Comparison of ENCODE assay signal across 8 mouse cellular contexts in genomic region chr11:94276869-94277337, GRCm38 (mm10). TPM values are rescaled to one million over a fixed set of nuclear protein-coding genes. Genes with fewer than 3 reads are reported as not detected.
DNase-seq lines count a peak whose midpoint lies in the region; ATAC-seq and TF ChIP-seq lines count a peak whose summit lies in the region.

No protein-coding gene starts in this region.

- H3K36me3 ChIP-seq in MEL (ENCODE audit: control insufficient read depth in 1 of 2, insufficient read depth in 2 of 2, low read length in 2 of 2): peaks cover 0 to 6% of the 10 kb centered on the region in 2 experiments; a peak in 2 of 4 replicates
- H3K36me3 ChIP-seq in lung, embryonic 16.5 days (ENCODE audit: control insufficient read depth, insufficient read depth, low read length): no peaks in the 10 kb centered on the region

- H3K79me2 ChIP-seq in MEL (ENCODE audit: control insufficient read depth, insufficient read depth, low read length, poor library complexity): no peaks in the 10 kb centered on the region

- no peaks in the 10 kb centered on the region for H3K9me3 ChIP-seq in MEL (replicated peaks; ENCODE audit: insufficient read depth, low read length)
- H3K9me3 ChIP-seq in lung, embryonic 16.5 days (ENCODE audit: control insufficient read depth, low read length): no peaks in the 10 kb centered on the region

- TF ChIP-seq EP300 in MEL (IDR thresholded peaks at IDR 0.05; ENCODE audit: low read depth in 1 of 2, low read length in 2 of 2): no peak

- peak overlapping the region; percentile 56 to 83 for H3K4me3 ChIP-seq in MEL (ENCODE audit: control insufficient read depth in 1 of 2, insufficient read depth in 1 of 2, low read depth in 2 of 2, low read length in 2 of 2)
- peak overlapping the region; percentile 54 for H3K4me3 ChIP-seq in cerebellum, adult 2 months (replicated peaks; ENCODE audit: insufficient read depth, low read depth, low read length)
- peak overlapping the region; percentile 48 for H3K4me3 ChIP-seq in lung, embryonic 16.5 days (ENCODE audit: low read length)

- WGBS in cerebellum, adult 2 months: 7% methylated on average over 20 of the region's 20 CpGs
- WGBS in lung, embryonic 16.5 days: 8% methylated on average over 20 of the region's 20 CpGs

- DNase-seq in MEL (ENCODE audit: low read depth, low spot score): peak; percentile 96
- DNase-seq in cerebellum, adult 2 months: peak; percentile 93 to 96
- peak; percentile 96 for DNase-seq in forelimb bud, embryonic 11.5 days (ENCODE audit: low read depth, low spot score)
- DNase-seq in layer of hippocampus, adult 9-10 months (ENCODE audit: low spot score): peak; percentile 83
- DNase-seq in ovary, postnatal 10 days (ENCODE audit: low spot score): peak; percentile 78
- peak; percentile 34 to 75 for DNase-seq in thymus, postnatal 10 days (ENCODE audit: low spot score in 2 of 2)

- no peaks in the 10 kb centered on the region for H3K27me3 ChIP-seq in MEL (ENCODE audit: control insufficient read depth in 1 of 2, insufficient read depth in 2 of 2, low read length in 2 of 2)
- H3K27me3 ChIP-seq in cerebellum, adult 2 months (ENCODE audit: control insufficient read depth, insufficient read depth, low read length): no peaks in the 10 kb centered on the region
- no peaks in the 10 kb centered on the region for H3K27me3 ChIP-seq in lung, embryonic 16.5 days (ENCODE audit: control insufficient read depth, insufficient read depth, low read depth, low read length)

- TF ChIP-seq POLR2A in MEL (IDR thresholded peaks at IDR 0.05; ENCODE audit: control insufficient read depth in 1 of 2, insufficient read depth in 1 of 2, low read depth in 1 of 2, low read length in 2 of 2, poor library complexity in 1 of 2): peak in 1 of 2 experiments; percentile 29; a peak in 1 of 4 replicates
- peak; percentile 38; the same call in 1 of the 2 replicates for TF ChIP-seq POLR2A in cerebellum, adult 2 months (IDR thresholded peaks at IDR 0.05; ENCODE audit: borderline replicate concordance, insufficient read depth, low read length)

- H3K27ac ChIP-seq in MEL (ENCODE audit: control insufficient read depth, low read depth, low read length): no peak overlapping the region
- H3K27ac ChIP-seq in cerebellum, adult 2 months (ENCODE audit: insufficient read depth, low read length): peak overlapping the region; percentile 40
- H3K27ac ChIP-seq in lung, embryonic 16.5 days (ENCODE audit: low read length): no peak overlapping the region

- ATAC-seq in hematopoietic stem cell, adult 5-6 weeks (replicated peaks in 1 of 2; ENCODE audit: insufficient read depth in 1 of 2, low FRiP score in 2 of 2, low TSS enrichment in 1 of 2, low read depth in 1 of 2, poor library complexity in 2 of 2, severe bottlenecking in 2 of 2): peak; percentile 85 to 88
- ATAC-seq in lung, embryonic 16.5 days (ENCODE audit: low read depth): peak; percentile 78

- H3K4me1 ChIP-seq in MEL (ENCODE audit: control insufficient read depth in 1 of 2, insufficient read depth in 2 of 2, low read length in 2 of 2): peaks cover 0 to 7% of the 10 kb centered on the region in 2 experiments; a peak in 3 of 4 replicates
- H3K4me1 ChIP-seq in cerebellum, adult 2 months (ENCODE audit: control insufficient read depth, insufficient read depth, low read length): peaks cover 7% of the 10 kb centered on the region
- no peaks in the 10 kb centered on the region; the same call in 1 of the 2 replicates for H3K4me1 ChIP-seq in lung, embryonic 16.5 days (replicated peaks; ENCODE audit: control insufficient read depth, insufficient read depth, low read length)

- peak overlapping the region; percentile 62 for H3K4me2 ChIP-seq in lung, embryonic 16.5 days (ENCODE audit: low read depth, low read length)

- TF ChIP-seq RAD21 in MEL (IDR thresholded peaks at IDR 0.05; ENCODE audit: low read depth, low read length): peak; percentile 98

- TF ChIP-seq CTCF in MEL (IDR thresholded peaks at IDR 0.05 in 2 of 3, conservative IDR thresholded peaks at IDR 0.05 in 1 of 3; ENCODE audit: control insufficient read depth in 1 of 3, insufficient read depth in 1 of 3, low read depth in 2 of 3, low read length in 3 of 3, poor library complexity in 1 of 3, severe bottlenecking in 1 of 3): peak in 2 of 3 experiments; percentile 97 to 98; a peak in 5 of 6 replicates
- TF ChIP-seq CTCF in cerebellum, adult 2 months (IDR thresholded peaks at IDR 0.05; ENCODE audit: borderline replicate concordance, insufficient read depth, low read depth, low read length): peak; percentile 99

- H3K9ac ChIP-seq in MEL (ENCODE audit: control insufficient read depth, low read depth, low read length, poor library complexity, severe bottlenecking): peak overlapping the region; percentile 50
- peak overlapping the region; percentile 61 for H3K9ac ChIP-seq in lung, embryonic 16.5 days (ENCODE audit: low read length)

TF ChIP-seq in MEL, 35 proteins besides CTCF, POLR2A, EP300 and RAD21:
- TF ChIP-seq ZC3H11A (IDR thresholded peaks at IDR 0.05; ENCODE audit: low read depth, low read length): peak; percentile 92
- TF ChIP-seq HCFC1 (IDR thresholded peaks at IDR 0.05; ENCODE audit: low read depth, low read length): peak; percentile 35; the same call in 1 of the 2 replicates
- no peak for TF ChIP-seq MAZ (IDR thresholded peaks at IDR 0.05; ENCODE audit: low read depth, low read length)
- TF ChIP-seq ZNF384 (IDR thresholded peaks at IDR 0.05; ENCODE audit: low read depth, low read length): no peak
- peak; percentile 47; the same call in 1 of the 2 replicates for TF ChIP-seq NELFE (IDR thresholded peaks at IDR 0.05; ENCODE audit: low read depth, low read length)
- no peak for TF ChIP-seq ZKSCAN1 (IDR thresholded peaks at IDR 0.05; ENCODE audit: low read depth, low read length)
- no peak for TF ChIP-seq TAL1 (IDR thresholded peaks at IDR 0.05; ENCODE audit: low read length)
- peak; percentile 71 for TF ChIP-seq MXI1 (IDR thresholded peaks at IDR 0.05; ENCODE audit: low read depth, low read length)
- no peak for TF ChIP-seq USF2 (IDR thresholded peaks at IDR 0.05; ENCODE audit: borderline replicate concordance in 1 of 2, insufficient read depth in 1 of 2, low read depth in 1 of 2, low read length in 2 of 2)
- no peak for TF ChIP-seq POLR2AphosphoS5 (IDR thresholded peaks at IDR 0.05; ENCODE audit: borderline replicate concordance, low read depth, low read length)
- peak; percentile 97 for TF ChIP-seq SMC3 (IDR thresholded peaks at IDR 0.05; ENCODE audit: low read depth, low read length)
- TF ChIP-seq MYC (IDR thresholded peaks at IDR 0.05; ENCODE audit: low read depth, low read length): peak; percentile 83
- peak; percentile 62; the same call in 1 of the 2 replicates for TF ChIP-seq SIN3A (IDR thresholded peaks at IDR 0.05; ENCODE audit: low read length)
- TF ChIP-seq NRF1 (IDR thresholded peaks at IDR 0.05; ENCODE audit: insufficient read depth, low read depth, low read length, poor library complexity, severe bottlenecking): peak; percentile 97
- TF ChIP-seq BHLHE40 (IDR thresholded peaks at IDR 0.05; ENCODE audit: borderline replicate concordance, low read depth, low read length): no peak
- no peak for TF ChIP-seq MEF2A (IDR thresholded peaks at IDR 0.05; ENCODE audit: extremely low read depth, insufficient replicate concordance, low read depth, low read length, poor library complexity, severe bottlenecking)
- no peak for TF ChIP-seq RCOR1 (IDR thresholded peaks at IDR 0.05; ENCODE audit: low read depth, low read length)
- TF ChIP-seq TCF12 (IDR thresholded peaks at IDR 0.05; ENCODE audit: low read depth, low read length): no peak
- peak; percentile 87 for TF ChIP-seq MAX (IDR thresholded peaks at IDR 0.05; ENCODE audit: low read length)
- TF ChIP-seq MAFK (IDR thresholded peaks at IDR 0.05; ENCODE audit: borderline replicate concordance, low read depth, low read length): no peak
- TF ChIP-seq JUND (IDR thresholded peaks at IDR 0.05; ENCODE audit: low read depth, low read length): no peak
- no peak for TF ChIP-seq TBP (IDR thresholded peaks at IDR 0.05; ENCODE audit: low read depth, low read length)
- TF ChIP-seq ETS1 (IDR thresholded peaks at IDR 0.05; ENCODE audit: low read depth, low read length): no peak

RNA-seq across cellular contexts. Expression of gene Gm21885, which starts 4.8 kb away (rescaled TPM):
- total RNA-seq in MEL (2012; rRNA removed): not detected in 2 replicates
- polyA plus RNA-seq in MEL (2012; ENCODE audit: insufficient read depth in 1 of 2, insufficient read length in 2 of 2, low read depth in 1 of 2, low replicate concordance in 2 of 2, missing spikeins in 1 of 2): under 1 TPM in 1 of 2 experiments, not detected in 1; 0.74 TPM
- not detected in 2 replicates for polyA plus RNA-seq in cerebellum, adult 2 months (2012; rRNA removed)
- total RNA-seq in hematopoietic stem cell, adult 5-6 weeks (2017): 0.94 TPM in 1 of 2 replicates, not detected in the other
- polyA plus RNA-seq in lung, embryonic 16.5 days (2015; fragmentation: Nextera tagmentation; extraction: Ambion mirVana): 0.33 TPM in 1 of 2 replicates, not detected in the other

RNA-seq across cellular contexts. Expression of gene Wfikkn2, which starts 31.1 kb away (rescaled TPM):
- not detected in 2 replicates for total RNA-seq in MEL (2012; rRNA removed)
- polyA plus RNA-seq in MEL (2012; ENCODE audit: insufficient read depth in 1 of 2, insufficient read length in 2 of 2, low read depth in 1 of 2, low replicate concordance in 2 of 2, missing spikeins in 1 of 2): not detected
- 0.75 and 1.8 TPM in 2 replicates for polyA plus RNA-seq in cerebellum, adult 2 months (2012; rRNA removed)
- total RNA-seq in hematopoietic stem cell, adult 5-6 weeks (2017): 0.30 and 0.50 TPM in 2 replicates
- polyA plus RNA-seq in lung, embryonic 16.5 days (2015; fragmentation: Nextera tagmentation; extraction: Ambion mirVana): 1.2 and 1.5 TPM in 2 replicates

RNA-seq across cellular contexts. Expression of gene Luc7l3, which starts 44.9 kb away (rescaled TPM):
- total RNA-seq in MEL (2012; rRNA removed): 47.3 and 52.3 TPM in 2 replicates
- polyA plus RNA-seq in MEL (2012; ENCODE audit: insufficient read depth in 1 of 2, insufficient read length in 2 of 2, low read depth in 1 of 2, low replicate concordance in 2 of 2, missing spikeins in 1 of 2): 10 to 100 TPM; 54.7 to 90.5 TPM
- 154 and 156 TPM in 2 replicates for polyA plus RNA-seq in cerebellum, adult 2 months (2012; rRNA removed)
- 297 and 467 TPM in 2 replicates for total RNA-seq in hematopoietic stem cell, adult 5-6 weeks (2017)
- polyA plus RNA-seq in lung, embryonic 16.5 days (2015; fragmentation: Nextera tagmentation; extraction: Ambion mirVana): 99.0 and 105 TPM in 2 replicates

RNA-seq across cellular contexts. Expression of gene Ankrd40, which starts 50.9 kb away (rescaled TPM):
- 37.1 and 39.4 TPM in 2 replicates for total RNA-seq in MEL (2012; rRNA removed)
- polyA plus RNA-seq in MEL (2012; ENCODE audit: insufficient read depth in 1 of 2, insufficient read length in 2 of 2, low read depth in 1 of 2, low replicate concordance in 2 of 2, missing spikeins in 1 of 2): 10 to 100 TPM in 1 of 2 experiments, not detected in 1; 60.0 TPM
- polyA plus RNA-seq in cerebellum, adult 2 months (2012; rRNA removed): 226 and 243 TPM in 2 replicates
- total RNA-seq in hematopoietic stem cell, adult 5-6 weeks (2017): 63.5 and 70.8 TPM in 2 replicates
- polyA plus RNA-seq in lung, embryonic 16.5 days (2015; fragmentation: Nextera tagmentation; extraction: Ambion mirVana): 11.5 and 12.2 TPM in 2 replicates
